Mouse (Mus musculus) testis, adult 2 months (tissue): Measurements from ENCODE around the gene Rph3al.

Experiments used
- CTCF ChIP-seq: fragments of 200-500 bp; IDR thresholded peaks from 2 replicates; pipeline ENCODE4 v1.5.1; 2012; ENCODE audit warnings: low read depth, mild to moderate bottlenecking, inconsistent platforms, low read length, moderate library complexity; ENCODE audit not compliant: control insufficient read depth, insufficient read depth, insufficient replicate concordance
- POLR2A ChIP-seq: fragments of 200-500 bp; IDR thresholded peaks from 2 replicates; pipeline ENCODE4 v1.6.1; 2012; ENCODE audit warnings: low read depth, mild to moderate bottlenecking, inconsistent platforms, low read length, moderate library complexity; ENCODE audit not compliant: control insufficient read depth

GRCm38 (mm10) chr11:75970629-75971028 is 32.4 kb upstream of the Rph3al start:
- TF ChIP-seq POLR2A, result no peak
- no peak for TF ChIP-seq CTCF
